Mouse (Mus musculus) left cerebral cortex, postnatal 4 days (tissue): ENCODE measurements around the gene Plac1. TPM values are rescaled to one million over a fixed set of nuclear protein-coding genes. Genes with fewer than 3 reads are reported as not detected.

ENCODE experiments used
- DNase-seq: peaks from one replicate; pipeline ENCODE4 v3.0.0-alpha.2; 2022
- intact Hi-C: fragments of 180-260 bp; cut with DNase I; formaldehyde crosslinking; loops from one replicate; pipeline ENCODE4 v1.15.1; 2025
- total RNA-seq, 2 experiments: library from RNA; stranded (reverse); gene quantifications; 2 replicates each; pipeline ENCODE4 v1.2.3; 2021

Plac1 gene
- total RNA-seq, 2 experiments from 2014 or later, result not detected

- intact Hi-C loops, result no loop called here
- DNase-seq, result no peak
These were observed 124.9 kb downstream of the Plac1 start for GRCm38 (mm10) chrX:53114994-53115393.

- no peak for DNase-seq
- intact Hi-C loops, result no loop called here
These were observed 129.8 kb downstream of the Plac1 start for GRCm38 (mm10) chrX:53110142-53110541.

GRCm38 (mm10) chrX:53107127-53107526 lies 132.8 kb downstream of the Plac1 start:
- no peak for DNase-seq
- intact Hi-C loops, result no loop called here

GRCm38 (mm10) chrX:53101165-53101564 lies 138.7 kb downstream of the Plac1 start:
- peak; percentile 6 for DNase-seq
- intact Hi-C loops, result no loop called here

GRCm38 (mm10) chrX:53099951-53100350 lies 140.0 kb downstream of the Plac1 start:
- intact Hi-C loops, result no loop called here
- DNase-seq, result no peak

GRCm38 (mm10) chrX:53099266-53099665 lies 140.6 kb downstream of the Plac1 start:
- intact Hi-C loops, result no loop called here
- no peak for DNase-seq

GRCm38 (mm10) chrX:53098293-53098692 lies 141.6 kb downstream of the Plac1 start:
- no peak for DNase-seq
- intact Hi-C loops, result no loop called here

- no peak for DNase-seq
- intact Hi-C loops, result no loop called here
These were observed 142.1 kb downstream of the Plac1 start for GRCm38 (mm10) chrX:53097786-53098185.

- no peak for DNase-seq
These were observed 146.5 kb downstream of the Plac1 start for GRCm38 (mm10) chrX:53093381-53093780.

GRCm38 (mm10) chrX:53088663-53089292 lies 151.1 kb downstream of the Plac1 start:
- no peak for DNase-seq
- intact Hi-C loops, result no loop called here

More at GRCm38 (mm10) chrX:53093381-53093780, 146.5 kb downstream of the Plac1 start:
- intact Hi-C loops, result no loop called here

- intact Hi-C loops, result no loop called here
- DNase-seq, result no peak
These were observed 152.7 kb downstream of the Plac1 start for GRCm38 (mm10) chrX:53087202-53087601.

- DNase-seq, result no peak
- intact Hi-C loops, result no loop called here
These were observed 154.4 kb downstream of the Plac1 start for GRCm38 (mm10) chrX:53085559-53085958.

GRCm38 (mm10) chrX:53064406-53064805 lies 175.5 kb downstream of the Plac1 start:
- intact Hi-C loops, result no loop called here
- no peak for DNase-seq

- intact Hi-C loops, result no loop called here
- DNase-seq, result no peak
These were observed 180.4 kb downstream of the Plac1 start for GRCm38 (mm10) chrX:53059426-53060007.

GRCm38 (mm10) chrX:53058459-53059280 lies 181.2 kb downstream of the Plac1 start:
- no peak for DNase-seq

GRCm38 (mm10) chrX:53057760-53058090 lies 182.2 kb downstream of the Plac1 start:
- DNase-seq, result no peak
- intact Hi-C loops, result no loop called here

More at GRCm38 (mm10) chrX:53058459-53059280, 181.2 kb downstream of the Plac1 start:
- intact Hi-C loops, result no loop called here

- intact Hi-C loops, result no loop called here
- DNase-seq, result peak; percentile 85
These were observed 182.7 kb downstream of the Plac1 start for GRCm38 (mm10) chrX:53057054-53057759.

GRCm38 (mm10) chrX:53056627-53057026 lies 183.3 kb downstream of the Plac1 start:
- peak; percentile 11 for DNase-seq
- intact Hi-C loops, result no loop called here

- intact Hi-C loops, result no loop called here
These were observed 184.1 kb downstream of the Plac1 start for GRCm38 (mm10) chrX:53055771-53056170.

GRCm38 (mm10) chrX:53053885-53054284 lies 186.0 kb downstream of the Plac1 start:
- intact Hi-C loops, result no loop called here
- no peak for DNase-seq

More at GRCm38 (mm10) chrX:53055771-53056170, 184.1 kb downstream of the Plac1 start:
- DNase-seq, result no peak
